Mouse (Mus musculus): Measurements from ENCODE around the gene Nr4a1.

DNA sequence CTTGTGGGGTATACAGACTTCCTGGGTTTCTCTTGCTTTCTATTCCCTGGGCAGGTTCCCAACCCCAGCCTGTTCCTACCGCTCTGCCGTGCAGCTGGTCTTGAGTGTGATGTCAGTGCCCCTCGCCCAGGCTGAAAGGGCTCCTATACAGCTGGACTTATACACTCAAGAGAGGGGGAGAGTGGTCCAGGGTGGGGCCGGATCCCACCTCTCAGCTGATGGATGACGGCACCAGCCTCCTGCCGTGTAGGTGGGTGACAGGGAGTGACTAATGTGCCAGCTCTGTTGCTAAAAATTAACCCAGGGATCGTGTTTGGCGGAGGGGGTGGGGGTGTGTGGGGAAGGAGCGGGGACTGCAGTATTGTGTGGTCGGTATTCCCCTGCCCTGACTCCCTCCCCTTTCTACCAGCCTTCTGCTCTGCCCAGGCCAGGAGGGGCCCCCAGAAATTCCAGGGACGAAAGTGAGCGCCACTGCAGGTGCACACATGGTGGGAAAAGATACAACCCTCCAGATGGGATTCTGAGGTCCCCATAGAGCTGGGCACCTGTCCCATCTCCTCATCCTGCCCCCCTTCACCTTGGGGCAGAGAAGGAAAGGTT, 18.2 kb upstream of the Nr4a1 start:
- TF ChIP-seq CTCF (conservative IDR thresholded peaks at IDR 0.05 in 1 of 2, IDR thresholded peaks at IDR 0.05 in 1 of 2; ENCODE audit: low read depth in 2 of 2, low read length in 2 of 2), result no peak
- TF ChIP-seq ELF1 (IDR thresholded peaks at IDR 0.05; ENCODE audit: low read depth, low read length), result no peak
- TF ChIP-seq USF2 (conservative IDR thresholded peaks at IDR 0.05; ENCODE audit: low read depth, low read length), result no peak
- no peak for TF ChIP-seq EP300 (IDR thresholded peaks at IDR 0.05; ENCODE audit: low read length)
- no peak for TF ChIP-seq MYC (IDR thresholded peaks at IDR 0.05; ENCODE audit: low read depth, low read length)

All from CH12.LX (cell line).